Mouse (Mus musculus): ENCODE data around the gene Hist1h2ba.

Hist1h2ba gene

GRCm38 (mm10) chr13:23898242-23898641 is 35.7 kb downstream of the Hist1h2ba start:
- DNase-seq: no peak

- DNase-seq: peak; percentile 83
Observed at GRCm38 (mm10) chr13:23893269-23893593, 40.7 kb downstream of the Hist1h2ba start.

- DNase-seq: peak; percentile 64
Observed at GRCm38 (mm10) chr13:23892592-23893268, 41.2 kb downstream of the Hist1h2ba start.

GRCm38 (mm10) chr13:23889011-23889605 is 44.8 kb downstream of the Hist1h2ba start:
- DNase-seq: no peak

- DNase-seq: no peak
Observed at GRCm38 (mm10) chr13:23887026-23887725, 46.8 kb downstream of the Hist1h2ba start.

- DNase-seq: peak; percentile 42
Observed at GRCm38 (mm10) chr13:23885540-23885939, 48.4 kb downstream of the Hist1h2ba start.

All from retina, postnatal 1 day (tissue).